Mouse (Mus musculus) erythroblast, embryonic 14.5 days (primary cell): Measurements from ENCODE around the gene Zbtb46. TPM values are rescaled to one million over a fixed set of nuclear protein-coding genes. Genes with fewer than 3 reads are reported as not detected.

Source experiments
- H3K27me3 ChIP-seq: 2 replicates; pipeline ENCODE4 v1.6.1; 2012; ENCODE audit warnings: inconsistent platforms; ENCODE audit not compliant: control insufficient read depth
- H3K36me3 ChIP-seq: 2 replicates; pipeline ENCODE4 v1.6.1; 2012; ENCODE audit warnings: mild to moderate bottlenecking, inconsistent platforms; ENCODE audit not compliant: control insufficient read depth
- H3K4me1 ChIP-seq: 2 replicates; pipeline ENCODE4 v1.6.1; 2012; ENCODE audit warnings: inconsistent platforms; ENCODE audit not compliant: control insufficient read depth
- H3K4me3 ChIP-seq: replicated peaks from 2 replicates; pipeline ENCODE3; 2012; ENCODE audit warnings: moderate library complexity, mild to moderate bottlenecking, inconsistent platforms
- H3K9me3 ChIP-seq: 2 replicates; pipeline ENCODE4 v1.6.1; 2012; ENCODE audit warnings: low read length, inconsistent platforms, mixed read lengths; ENCODE audit not compliant: control insufficient read depth
- GATA1 ChIP-seq: IDR thresholded peaks from 2 replicates; pipeline ENCODE4 v1.6.1; 2012; ENCODE audit warnings: low read length, inconsistent platforms, mixed read lengths
- TAL1 ChIP-seq: IDR thresholded peaks from 3 replicates; pipeline ENCODE4 v1.6.1; 2012; ENCODE audit warnings: low read length, inconsistent platforms, mixed read lengths
- polyA plus RNA-seq: library from polyadenylated mRNA; stranded (reverse); fragments of >175 nt; gene quantifications from 2 replicates; pipeline ENCODE4 v1.2.3, GENCODE M21; 2012

The Zbtb46 gene
- polyA plus RNA-seq, 1 experiment, result 0.26 TPM

DNA sequence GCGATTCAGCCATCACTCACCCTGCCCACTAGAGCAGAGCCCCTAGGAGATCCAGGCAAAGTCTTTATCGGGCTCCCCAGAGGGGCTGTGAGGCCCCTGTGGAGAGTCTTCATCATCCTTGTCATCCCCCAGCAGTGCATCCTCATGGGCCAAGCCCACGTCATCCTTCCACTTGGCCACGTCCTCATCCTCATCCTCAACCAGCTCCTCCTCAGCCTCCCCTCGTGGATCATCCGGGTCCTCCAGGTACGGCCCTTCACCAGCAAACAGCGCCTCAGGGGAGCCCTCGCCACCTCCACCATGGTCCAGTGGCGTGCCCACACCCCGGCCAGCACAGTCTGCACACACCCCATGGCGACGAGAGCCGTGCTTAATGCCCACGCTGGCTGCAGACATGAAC lies 68.2 kb downstream of the Zbtb46 start:
- Histone ChIP-seq H3K4me3 (no peak overlapping the region), H3K27me3 (no peaks in the 10 kb centered on the region), H3K4me1 (no peaks in the 10 kb centered on the region), H3K36me3 (peaks cover 84% of the 10 kb centered on the region), H3K9me3 (no peaks in the 10 kb centered on the region)
- TF ChIP-seq GATA1, result no peak
- TF ChIP-seq TAL1, result no peak

DNA sequence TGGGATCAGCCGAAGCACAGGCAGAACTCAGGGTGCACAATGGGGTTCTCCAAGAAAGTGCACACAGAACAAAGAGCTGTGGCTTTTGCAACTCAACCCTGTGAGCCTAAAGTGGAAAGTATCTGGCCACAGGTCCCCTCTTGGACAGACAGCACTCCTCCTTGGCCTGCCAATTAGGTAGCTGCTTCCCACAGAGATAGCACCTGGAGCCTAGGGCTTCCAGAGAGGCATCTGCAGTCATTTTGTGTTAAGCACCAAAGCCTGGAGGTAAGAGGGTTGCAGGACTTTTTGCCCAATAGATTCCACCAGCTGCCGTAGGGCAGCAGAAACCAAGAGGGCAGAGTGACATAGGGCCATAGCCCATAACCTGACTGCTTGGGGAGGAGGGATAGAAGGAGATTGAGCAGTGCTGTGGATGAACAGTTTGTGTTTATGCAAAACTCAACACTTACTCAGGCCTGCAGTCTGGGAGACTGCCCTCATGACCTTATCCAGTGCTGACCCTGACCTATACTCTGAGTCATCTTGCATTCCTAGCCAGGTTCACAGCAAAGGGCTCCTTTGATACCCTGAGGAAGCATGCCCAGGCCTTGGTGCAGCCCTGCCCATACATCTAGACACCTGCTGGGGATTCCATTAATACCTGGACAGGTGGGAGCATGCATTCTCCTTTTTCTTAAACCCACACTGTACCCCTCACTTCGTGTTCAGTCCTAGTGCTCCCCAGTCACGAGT lies 68.9 kb downstream of the Zbtb46 start:
- Histone ChIP-seq H3K36me3 (peaks cover 85% of the 10 kb centered on the region), H3K4me1 (no peaks in the 10 kb centered on the region), H3K9me3 (no peaks in the 10 kb centered on the region), H3K4me3 (no peak overlapping the region), H3K27me3 (no peaks in the 10 kb centered on the region)
- TF ChIP-seq GATA1 (no peak), TAL1 (no peak)

DNA sequence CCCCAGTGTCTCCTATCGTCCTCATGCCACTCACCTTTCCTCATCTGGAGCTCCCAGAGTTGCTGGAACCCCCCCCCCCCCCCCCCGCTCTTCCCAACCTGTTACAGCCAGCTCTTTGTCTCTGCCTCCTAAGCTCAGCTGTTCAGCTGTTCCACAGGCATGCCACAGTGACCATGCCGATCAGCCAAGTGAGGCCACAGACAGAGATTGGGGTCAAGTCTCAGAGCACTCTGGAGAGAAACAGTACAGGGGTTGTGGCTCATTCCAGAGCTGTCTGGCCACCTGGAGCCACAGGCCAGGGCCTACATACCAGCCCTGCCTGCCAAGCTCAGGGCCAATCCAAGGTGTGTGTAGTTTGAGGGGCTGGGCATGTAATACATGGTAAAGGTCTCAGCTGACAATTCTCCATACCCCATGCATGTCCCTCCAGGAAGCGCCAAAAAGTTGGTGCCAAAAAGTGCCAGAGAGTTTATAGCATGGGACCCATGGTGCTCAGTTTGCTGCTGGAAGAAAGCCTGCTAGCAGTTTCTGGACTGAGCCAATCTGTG lies 72.5 kb downstream of the Zbtb46 start:
- no peak overlapping the region for H3K4me3 ChIP-seq
- no peaks in the 10 kb centered on the region for H3K4me1 ChIP-seq
- no peaks in the 10 kb centered on the region for H3K9me3 ChIP-seq
- H3K27me3 ChIP-seq, result no peaks in the 10 kb centered on the region
- TF ChIP-seq GATA1, result no peak
- no peak for TF ChIP-seq TAL1
- peaks cover 86% of the 10 kb centered on the region for H3K36me3 ChIP-seq

DNA sequence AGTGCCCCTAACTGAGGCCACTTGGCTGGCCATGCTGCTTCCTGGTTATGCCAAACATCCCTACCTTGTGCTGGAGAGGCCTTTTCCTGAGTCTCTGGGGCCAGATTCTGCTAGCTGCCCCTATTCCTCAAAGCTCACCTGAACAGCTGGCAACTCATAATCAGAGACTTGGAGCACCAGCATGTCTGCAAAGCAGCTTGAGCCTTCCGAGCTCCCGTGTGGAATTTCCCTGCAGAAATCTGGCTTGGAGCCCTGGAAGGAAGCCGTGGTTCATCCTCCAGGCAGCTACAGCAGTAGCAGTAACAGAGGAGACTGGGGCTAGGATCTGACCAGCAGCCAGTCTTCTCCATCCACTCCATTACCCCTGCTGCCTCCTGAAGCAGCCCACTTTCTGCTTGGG lies 73.3 kb downstream of the Zbtb46 start:
- peaks cover 86% of the 10 kb centered on the region for H3K36me3 ChIP-seq

DNA sequence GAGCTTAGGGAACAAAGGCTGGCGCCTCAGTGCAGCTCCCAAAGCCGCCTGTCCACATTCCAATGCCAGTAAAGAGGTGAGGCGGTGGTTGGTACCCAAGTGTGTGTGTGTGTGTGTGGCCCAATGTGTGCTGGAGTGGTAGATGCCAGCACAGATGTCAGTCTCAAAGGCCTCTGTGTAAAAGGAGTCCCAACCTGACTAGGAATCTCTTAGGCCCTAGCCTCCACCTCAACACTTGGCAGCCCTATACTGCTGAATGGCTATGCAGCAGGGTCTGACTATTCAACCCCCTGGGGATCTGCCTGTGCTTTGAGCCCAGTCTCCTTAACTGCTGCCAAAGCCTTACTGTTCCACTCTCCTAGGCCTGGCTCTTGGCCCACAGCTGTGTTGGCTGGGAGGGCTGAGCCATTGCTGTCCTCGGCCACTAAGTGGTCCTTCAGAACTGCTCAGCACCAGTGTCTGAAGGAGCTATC lies 74.3 kb downstream of the Zbtb46 start:
- no peaks in the 10 kb centered on the region for H3K27me3 ChIP-seq
- H3K9me3 ChIP-seq, result no peaks in the 10 kb centered on the region
- no peaks in the 10 kb centered on the region for H3K4me1 ChIP-seq
- no peak overlapping the region for H3K4me3 ChIP-seq
- TF ChIP-seq GATA1 (no peak), TAL1 (no peak)
- peaks cover 86% of the 10 kb centered on the region for H3K36me3 ChIP-seq

More for the DNA sequence above, 73.3 kb downstream of the Zbtb46 start:
- TF ChIP-seq TAL1 (no peak), GATA1 (no peak)
- Histone ChIP-seq H3K27me3 (no peaks in the 10 kb centered on the region), H3K4me3 (no peak overlapping the region), H3K4me1 (no peaks in the 10 kb centered on the region), H3K9me3 (no peaks in the 10 kb centered on the region)

DNA sequence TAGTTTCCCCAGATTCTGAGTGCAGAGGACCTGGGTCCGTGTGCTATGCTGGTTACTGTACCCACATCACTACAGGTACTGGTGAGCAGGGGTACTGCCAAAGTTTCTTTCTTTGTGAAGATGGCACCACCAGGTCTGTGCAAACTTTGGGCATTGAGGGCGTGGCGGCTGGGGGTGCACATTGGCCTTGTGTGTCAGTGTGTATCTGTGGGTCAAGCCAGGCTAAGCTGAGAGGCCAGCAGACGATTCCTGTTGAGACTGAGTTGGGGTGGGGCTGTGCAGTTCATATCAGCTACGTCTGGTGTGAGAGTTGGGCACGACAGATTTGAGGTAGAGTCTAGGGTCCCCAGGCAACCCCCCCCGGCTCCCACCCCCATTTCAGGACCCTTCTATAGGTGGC lies 74.8 kb downstream of the Zbtb46 start:
- Histone ChIP-seq H3K36me3 (peaks cover 87% of the 10 kb centered on the region), H3K4me1 (no peaks in the 10 kb centered on the region), H3K4me3 (no peak overlapping the region), H3K9me3 (no peaks in the 10 kb centered on the region), H3K27me3 (no peaks in the 10 kb centered on the region)
- TF ChIP-seq GATA1 (no peak), TAL1 (no peak)

DNA sequence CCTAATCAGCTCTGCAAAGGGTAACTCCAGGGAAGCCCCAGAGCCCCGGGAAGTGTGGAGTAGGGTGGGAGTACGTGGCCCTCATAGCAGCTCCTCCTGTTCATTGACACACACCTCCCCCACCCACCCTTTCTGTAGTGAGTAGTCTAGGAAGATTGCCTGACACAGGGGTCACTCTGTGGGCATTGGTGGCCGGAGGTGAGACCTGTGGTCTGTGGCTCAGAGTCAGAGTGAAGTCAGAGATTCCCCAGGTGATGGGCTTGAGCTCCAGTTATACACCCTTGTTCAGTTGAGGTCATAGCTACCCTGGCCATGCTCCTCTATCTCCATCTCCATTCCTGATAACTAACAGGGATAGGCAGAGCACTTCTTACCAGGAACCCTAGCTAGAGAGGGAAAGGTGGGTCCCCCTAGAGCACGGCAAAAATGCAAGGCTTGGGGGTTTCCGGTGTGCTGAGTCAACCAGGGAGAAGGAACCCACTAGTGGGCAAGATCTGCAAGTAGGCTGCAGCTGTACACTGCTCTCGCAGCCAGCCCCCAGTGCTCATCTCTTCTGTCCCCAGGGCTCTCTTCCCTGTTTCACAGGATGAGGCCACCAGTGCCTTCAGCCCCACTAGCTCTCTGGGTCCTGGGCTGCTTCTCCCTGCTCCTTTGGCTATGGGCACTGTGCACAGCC lies 77.5 kb downstream of the Zbtb46 start:
- no peaks in the 10 kb centered on the region for H3K27me3 ChIP-seq
- no peaks in the 10 kb centered on the region for H3K9me3 ChIP-seq
- H3K4me3 ChIP-seq, result no peak overlapping the region
- H3K4me1 ChIP-seq, result peaks cover 3% of the 10 kb centered on the region
- TF ChIP-seq TAL1, result no peak
- no peak for TF ChIP-seq GATA1
- peaks cover 94% of the 10 kb centered on the region for H3K36me3 ChIP-seq

DNA sequence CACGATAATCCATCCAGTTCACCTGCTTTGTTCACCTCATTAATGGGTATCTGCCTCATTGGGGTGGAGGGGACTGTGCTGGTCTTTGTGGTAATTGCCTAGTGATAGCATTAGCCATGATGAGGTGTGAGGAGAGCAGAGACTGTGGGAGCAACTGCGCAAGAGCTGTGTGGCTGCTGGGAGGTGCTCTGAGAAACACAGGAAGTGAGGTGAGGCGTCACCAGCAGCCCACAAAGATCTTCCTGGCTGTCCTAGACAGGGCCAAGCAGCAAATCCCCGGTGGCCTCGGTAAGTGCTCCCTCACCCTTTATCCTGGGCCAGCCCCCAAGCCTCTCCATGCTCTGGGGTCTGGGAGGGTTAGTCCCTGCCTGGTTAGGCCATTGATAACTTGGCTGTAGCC lies 78.1 kb downstream of the Zbtb46 start:
- no peak overlapping the region for H3K4me3 ChIP-seq
- no peak for TF ChIP-seq TAL1
- no peak for TF ChIP-seq GATA1
- H3K4me1 ChIP-seq, result peaks cover 4% of the 10 kb centered on the region
- no peaks in the 10 kb centered on the region for H3K27me3 ChIP-seq
- H3K9me3 ChIP-seq, result no peaks in the 10 kb centered on the region
- H3K36me3 ChIP-seq, result peaks cover 88% of the 10 kb centered on the region

DNA sequence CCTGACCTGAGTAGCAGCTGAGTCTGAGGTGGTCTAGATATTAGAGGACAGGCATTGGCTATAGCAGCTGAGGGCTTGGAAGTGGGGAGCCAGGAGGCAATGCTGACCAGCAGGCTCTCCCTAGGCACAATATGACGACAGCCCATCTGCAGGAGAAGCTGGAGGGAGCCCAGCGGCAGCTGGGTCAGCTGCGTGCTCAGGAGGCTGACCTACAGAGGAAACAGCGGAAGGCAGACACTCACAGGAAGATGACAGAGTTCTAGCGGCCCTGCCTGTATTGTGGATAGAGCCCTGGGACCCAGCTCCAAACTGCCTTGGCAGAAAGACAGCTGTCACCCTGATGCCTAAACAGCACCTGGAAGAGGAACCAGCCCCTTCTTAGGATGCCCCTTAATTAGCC lies 79.0 kb downstream of the Zbtb46 start:
- Histone ChIP-seq H3K36me3 (peaks cover 80% of the 10 kb centered on the region), H3K9me3 (no peaks in the 10 kb centered on the region), H3K27me3 (no peaks in the 10 kb centered on the region), H3K4me3 (no peak overlapping the region), H3K4me1 (peaks cover 4% of the 10 kb centered on the region)
- no peak for TF ChIP-seq GATA1
- no peak for TF ChIP-seq TAL1
